Mouse (Mus musculus): ENCODE data around the gene Kif3c.
"Not testable (repeated sequence)": the region's sequence is repeated elsewhere in the genome, so short reads cannot be mapped to it uniquely, and the experiment has no call there.

The Kif3c gene

DNA sequence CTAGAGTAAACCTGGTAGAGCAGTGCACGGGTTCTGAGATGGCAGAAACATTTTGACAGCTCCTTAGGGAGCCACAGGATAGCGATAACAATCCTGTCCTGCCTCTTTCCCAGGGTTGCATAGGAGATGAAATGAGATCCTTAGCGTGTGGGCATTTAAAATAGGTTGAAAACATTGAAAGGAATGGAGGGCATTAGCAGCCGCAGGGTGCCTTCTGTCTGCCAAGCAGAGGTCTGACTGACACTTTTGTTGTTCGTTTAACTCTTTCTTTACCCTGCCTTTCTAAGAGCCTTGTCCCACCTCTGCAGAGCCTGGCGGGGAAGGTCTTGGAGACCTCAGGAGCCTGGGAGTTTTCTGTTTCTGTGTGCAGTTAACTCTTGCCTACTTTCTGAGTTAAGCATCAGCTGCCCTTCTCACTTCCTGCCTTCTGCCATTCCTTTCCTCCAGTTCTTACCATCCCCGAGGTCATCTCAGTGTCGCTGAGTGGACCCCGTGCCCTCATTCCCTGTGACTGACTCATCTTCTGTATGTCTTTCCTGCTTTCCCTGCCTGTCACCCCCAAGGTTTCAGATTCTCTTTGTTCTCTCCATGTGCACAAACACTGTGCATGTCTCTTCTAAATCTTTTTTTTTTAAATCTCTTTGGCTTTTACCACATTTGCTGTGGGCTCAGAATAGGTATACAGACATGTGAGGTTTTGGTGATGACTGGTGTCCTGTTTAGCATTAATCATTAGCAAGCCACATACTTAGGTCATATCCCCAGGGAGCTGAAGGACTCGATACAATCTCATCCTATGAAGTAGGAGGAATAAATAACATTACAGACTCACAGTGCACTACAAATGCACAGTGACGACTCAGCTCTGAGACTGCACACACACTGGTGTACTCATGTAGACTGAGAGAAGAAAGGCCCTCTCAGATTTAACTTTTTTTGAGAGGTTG, 6.3 kb downstream of the Kif3c start:
- DNase-seq (ENCODE audit: low spot score) = no peak

DNA sequence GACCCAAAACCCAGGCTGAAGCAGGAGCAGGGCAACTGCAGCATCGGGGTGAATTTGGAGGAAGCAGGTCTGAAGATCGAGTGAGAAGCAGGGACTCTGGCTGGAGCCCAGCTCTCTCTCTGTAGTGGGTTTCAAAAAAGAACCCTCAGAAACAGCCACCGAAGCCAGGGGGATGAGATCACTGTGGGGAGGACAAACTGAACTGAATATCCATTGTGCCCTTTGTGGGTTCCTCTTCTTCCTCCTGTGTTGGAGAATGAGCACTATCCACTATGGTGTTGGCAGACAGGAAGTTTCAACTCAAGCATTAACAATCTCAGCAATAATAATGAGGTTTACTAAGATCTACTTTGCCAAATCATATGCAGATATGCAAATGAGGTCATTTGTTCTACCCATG, 7.1 kb downstream of the Kif3c start:
- DNase-seq (ENCODE audit: low spot score) = no peak

DNA sequence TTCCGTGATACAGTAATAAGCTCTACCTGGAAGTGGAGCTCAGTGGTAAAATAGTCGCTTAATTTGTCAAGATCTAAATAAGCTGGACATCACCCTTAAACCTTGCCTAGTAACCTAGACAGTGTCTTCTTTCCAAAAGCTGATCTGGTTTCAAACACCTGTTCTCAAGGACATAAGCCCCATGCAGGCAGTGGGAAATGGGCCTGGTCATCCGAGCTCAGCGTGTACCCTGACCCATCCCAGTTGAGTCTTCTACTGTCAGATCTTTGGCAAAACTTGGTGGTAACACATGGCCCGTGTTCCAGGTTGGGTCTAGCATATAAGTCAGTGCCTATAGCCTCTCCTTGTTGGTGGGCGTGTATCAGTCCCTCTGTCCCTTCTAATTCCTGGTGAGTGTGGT, 8.6 kb downstream of the Kif3c start:
- DNase-seq (ENCODE audit: low spot score) = no peak

DNA sequence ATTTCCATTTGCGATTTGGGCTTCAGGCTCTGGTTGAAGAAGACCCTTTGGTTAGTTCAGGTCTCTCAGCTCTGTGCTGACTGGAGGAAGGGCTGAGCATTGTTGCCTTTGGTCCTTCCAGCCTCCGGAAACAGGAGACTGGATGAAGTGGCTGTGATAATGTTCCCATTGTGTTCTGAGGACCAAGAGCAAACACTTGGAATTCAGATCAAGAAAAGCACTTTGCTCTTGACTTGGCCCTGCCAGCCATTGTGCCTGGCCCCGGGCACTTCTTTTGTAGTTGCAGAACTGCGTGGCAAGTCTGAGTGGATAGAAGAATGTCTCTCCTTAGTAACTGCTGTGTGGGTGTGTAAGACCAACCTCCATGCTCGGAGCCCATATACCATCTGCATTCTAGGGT, 9.6 kb downstream of the Kif3c start:
- no peak for DNase-seq (ENCODE audit: low spot score)

DNA sequence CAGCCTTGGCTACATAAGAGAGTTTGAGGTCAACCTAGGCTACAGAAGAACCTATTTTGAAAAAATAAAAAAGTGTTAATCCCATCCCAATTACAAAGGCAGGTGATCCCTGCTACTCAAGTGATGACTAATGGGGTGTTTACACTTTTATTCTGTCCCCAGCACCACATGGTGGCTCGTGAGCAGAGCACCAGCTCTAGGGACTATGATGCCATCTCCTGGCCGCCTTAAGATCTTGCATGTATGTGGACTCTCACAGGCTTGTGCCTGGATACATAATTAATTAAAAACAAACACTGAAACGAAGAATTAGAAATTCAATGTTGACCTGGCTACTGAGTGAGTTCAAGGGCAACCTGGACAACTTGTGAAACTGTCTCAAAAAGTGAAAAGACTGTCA, 12.3 kb downstream of the Kif3c start:
- DNase-seq (ENCODE audit: low spot score) = no peak

DNA sequence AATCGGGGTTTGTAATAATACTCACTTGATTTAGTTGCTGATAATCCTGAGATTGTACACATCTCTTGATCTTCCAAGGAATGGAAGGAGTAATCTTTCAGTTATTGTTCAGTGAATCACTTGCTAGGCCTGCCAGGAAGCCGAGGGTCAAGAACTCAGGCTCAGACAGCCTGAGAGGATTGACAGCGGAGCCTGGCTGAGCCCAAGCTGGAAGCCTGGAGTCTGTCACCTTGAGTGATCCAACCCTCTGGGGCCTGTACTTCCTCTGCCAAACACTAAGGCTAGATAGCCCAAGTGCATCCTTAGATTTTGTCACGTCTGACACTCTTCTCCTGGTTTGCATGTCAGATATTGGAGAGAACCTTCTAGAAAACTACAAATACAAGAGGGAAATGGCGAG, 12.8 kb downstream of the Kif3c start:
- no peak for DNase-seq (ENCODE audit: low spot score)

DNA sequence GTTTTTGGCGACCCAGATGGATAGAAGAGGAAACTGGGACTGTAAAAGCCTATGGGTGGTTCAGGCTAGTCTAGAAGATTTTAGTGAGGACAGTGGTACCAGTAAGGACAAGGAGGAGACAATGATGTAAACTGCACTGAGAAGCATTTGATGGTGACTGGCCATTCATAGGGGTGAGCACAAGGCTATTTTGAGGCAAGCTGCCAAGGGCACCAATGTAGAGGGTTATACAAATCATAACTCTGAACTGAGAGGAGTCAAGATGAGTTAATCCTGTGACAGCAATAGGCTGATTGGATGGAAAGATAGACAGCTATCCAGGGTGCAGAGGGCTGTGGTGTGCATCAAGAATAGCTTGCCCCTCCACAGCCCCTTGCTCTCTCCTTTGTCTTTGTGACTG, 19.9 kb downstream of the Kif3c start:
- no peak for DNase-seq (ENCODE audit: low spot score)

DNA sequence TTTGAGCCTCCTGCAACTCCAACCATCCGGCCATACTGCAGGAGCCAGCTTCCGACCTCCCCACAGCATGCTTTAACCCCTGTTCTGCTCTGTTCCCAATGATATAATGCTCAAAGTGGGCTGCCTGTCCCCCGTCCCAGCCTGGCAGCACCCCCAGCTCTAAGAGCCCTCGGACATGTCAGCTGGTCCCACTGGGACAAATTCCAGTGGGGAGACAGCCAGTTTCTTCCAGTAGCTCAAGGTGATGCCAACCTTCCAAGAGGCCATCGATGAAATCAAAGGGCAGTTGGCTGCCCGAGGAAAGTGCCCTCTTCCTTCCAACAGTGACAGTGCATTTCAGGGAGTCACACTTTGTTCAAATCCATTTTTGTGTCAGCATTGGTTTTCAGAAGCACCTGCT, 20.3 kb downstream of the Kif3c start:
- no peak for DNase-seq (ENCODE audit: low spot score)

DNA sequence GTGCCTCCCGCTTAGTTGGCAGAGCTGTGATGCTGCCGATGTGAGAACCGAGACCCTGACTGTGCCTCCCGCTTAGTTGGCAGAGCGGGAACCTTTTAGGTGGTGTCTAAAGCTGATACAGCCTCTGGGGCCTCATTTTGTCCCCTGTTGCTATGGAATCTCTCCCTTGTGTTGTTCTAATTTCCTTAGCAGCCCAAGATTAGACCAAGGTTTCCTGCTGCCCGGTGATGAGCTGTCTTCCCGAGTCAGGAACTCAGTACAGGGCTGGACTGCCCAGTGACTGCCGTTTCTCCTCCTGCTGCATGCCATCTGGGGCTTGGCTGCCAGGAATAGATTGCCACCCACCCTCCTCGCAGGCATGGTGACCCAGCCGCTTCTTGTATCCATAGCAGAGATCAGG, 21.0 kb downstream of the Kif3c start:
- no peak for DNase-seq (ENCODE audit: low spot score)

DNA sequence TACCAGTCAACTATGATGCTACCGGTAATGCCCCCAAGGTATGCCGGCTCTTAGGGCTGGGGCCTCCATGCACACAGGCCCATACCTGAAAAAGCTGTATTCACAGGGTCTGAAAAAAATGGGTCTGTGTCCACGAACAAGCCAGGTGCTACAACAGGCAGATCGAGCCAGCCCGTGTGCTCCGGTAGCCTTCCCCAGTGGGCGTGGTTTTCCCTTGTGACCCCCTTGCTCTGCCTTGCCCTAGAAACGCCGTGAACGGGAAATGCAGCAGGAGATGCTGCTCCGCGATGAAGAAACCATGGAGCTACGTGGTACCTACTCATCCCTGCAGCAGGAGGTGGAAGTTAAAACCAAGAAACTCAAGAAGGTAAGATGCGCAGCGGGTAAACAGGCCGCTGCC, 23.0 kb downstream of the Kif3c start:
- no peak for DNase-seq (ENCODE audit: low spot score)

DNA sequence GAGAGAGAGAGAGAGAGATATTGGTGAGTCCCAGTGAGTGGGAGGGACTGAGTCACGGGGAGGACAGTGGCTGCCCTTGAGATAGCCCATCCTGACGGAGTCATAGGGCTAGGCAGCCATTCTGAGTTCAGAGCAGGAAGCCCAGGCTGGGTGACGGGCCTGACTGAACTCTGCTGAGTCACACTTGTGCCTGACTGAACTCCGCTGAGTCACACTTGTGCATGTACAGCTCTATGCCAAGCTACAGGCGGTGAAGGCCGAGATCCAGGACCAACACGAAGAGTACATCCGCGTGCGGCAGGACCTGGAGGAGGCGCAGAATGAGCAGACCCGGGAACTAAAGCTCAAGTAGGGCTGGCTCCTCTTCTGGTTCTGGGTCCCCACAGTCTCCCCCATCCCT, 24.5 kb downstream of the Kif3c start:
- no peak for DNase-seq (ENCODE audit: low spot score)

DNA sequence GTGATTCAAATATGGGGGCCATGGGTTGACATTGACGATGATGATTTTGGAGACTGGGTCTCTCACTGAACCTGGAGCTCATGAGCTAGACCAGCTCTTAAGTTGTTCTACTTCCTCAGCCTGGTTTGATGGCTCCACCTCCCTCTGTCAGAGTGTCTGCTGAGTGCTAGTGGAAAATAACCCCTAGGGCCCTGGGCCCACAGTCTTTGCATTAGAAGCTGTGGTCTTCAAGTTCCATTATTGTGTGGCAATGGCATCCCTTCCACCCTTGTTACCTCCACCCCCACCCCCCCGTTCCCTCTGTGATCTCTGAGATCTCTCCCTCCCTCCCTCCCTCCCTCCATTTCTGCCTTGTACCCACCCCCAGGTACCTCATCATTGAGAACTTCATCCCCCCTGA, 25.1 kb downstream of the Kif3c start:
- DNase-seq (ENCODE audit: low spot score) = no peak

DNA sequence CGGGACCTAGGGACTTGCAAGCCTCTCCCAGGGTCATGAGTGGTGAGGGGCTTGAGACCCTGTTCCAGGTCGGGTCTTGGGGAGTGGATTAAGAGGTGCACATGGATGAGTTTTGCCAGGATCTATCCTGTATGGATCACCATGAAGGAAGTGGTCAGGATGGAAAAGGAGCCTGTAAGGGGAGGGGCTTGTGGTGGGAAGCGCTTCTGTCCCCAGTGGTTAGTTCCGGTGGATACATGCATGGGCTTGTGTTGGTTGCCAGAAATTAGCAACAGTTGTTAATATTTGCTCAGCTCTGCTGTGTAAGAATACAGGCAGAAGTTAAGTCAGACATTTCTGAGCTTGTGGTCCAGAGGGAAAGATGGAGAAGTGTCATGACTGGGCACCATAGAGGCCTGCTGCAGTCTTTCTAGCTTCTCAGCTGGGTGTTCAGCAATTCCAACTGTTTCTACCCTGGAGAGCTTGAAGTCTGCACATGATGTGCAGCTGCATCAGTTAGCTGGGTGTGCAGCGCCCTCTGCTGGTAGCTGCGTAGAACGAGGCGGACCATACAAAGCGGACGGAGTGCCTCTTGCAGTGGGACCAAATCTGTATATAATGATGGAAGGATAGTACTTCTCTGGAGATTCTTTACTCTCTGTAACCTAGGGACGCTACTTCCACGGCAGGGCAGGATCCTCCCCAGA, 25.8 kb downstream of the Kif3c start:
- peak; percentile 50 for DNase-seq (ENCODE audit: low spot score)

DNA sequence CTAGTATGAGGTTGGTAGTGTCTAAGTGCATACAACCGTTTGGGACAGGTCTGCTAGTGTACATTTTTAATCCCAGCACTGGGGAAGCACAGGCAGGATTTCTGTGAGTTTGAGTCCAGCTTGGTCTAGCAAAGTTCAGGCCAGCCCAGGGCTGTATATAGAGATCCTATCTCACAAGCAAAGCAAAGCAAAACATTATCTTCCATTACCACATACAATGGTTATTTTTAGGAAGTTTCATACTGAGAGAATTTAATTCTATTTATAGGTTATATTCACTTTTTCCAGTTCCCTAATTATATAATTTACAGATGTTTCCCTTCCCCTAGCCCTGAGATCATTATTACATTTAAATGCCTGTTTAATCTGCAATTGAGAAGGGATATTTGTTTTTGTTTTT, 26.3 kb downstream of the Kif3c start:
- no peak for DNase-seq (ENCODE audit: low spot score)

DNA sequence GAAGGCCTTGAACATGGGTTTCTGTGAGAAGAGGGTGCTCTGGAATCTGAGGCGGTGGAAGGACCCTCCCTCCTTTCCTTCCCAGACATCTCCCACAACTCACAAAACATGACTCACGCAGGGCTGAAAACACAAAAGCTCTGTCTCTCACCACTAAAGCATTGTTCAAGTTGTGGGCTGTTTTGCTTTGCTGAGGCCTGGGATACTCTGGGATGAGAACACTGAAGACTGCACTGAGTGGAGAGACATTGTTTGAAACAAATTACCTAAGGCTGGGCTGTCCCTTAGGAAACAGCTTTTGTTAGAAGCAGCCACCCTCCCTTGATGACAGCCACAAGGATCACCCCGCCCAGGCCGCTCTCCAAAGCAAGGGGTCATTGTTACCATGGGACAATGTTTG, 28.2 kb downstream of the Kif3c start:
- DNase-seq (ENCODE audit: low spot score) = no peak

DNA sequence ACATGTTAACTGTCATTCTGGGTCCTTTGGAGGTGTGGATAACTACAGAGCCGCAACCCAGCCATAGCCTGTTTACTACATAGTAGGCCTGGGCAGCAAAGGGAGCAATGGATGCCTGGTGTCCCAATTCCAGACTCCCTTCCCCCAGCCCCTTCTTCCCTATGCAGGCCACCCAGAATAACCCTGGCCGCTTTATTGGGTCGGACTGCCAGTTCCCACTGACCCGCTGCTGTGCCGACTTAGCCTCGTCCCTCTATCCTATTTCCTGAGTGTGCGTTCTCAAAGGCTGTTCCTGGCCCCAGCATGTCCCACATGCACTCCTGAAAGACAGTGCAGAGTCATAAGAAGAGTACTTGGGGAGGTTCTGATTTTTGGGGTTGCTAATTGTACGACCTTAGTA, 32.0 kb downstream of the Kif3c start:
- no peak for DNase-seq (ENCODE audit: low spot score)

DNA sequence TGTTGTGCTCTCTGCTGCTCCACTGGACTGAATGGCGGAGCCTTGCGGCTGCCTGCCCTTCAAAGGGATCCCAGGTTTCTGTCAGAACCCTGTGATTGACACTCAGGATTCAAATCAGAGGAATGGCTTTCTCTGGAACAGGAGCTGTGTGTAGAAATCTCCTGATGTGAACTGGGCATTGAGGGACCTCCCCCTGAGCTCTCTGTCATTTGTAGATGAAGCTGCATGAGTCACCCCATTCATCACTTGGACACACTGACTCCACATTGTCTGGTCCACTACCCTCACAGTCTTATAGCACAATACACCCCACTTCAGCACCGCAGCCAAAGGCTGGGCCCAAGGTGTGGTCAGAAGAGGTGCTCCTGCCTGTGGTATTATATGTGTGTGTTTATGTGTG, 40.7 kb downstream of the Kif3c start:
- DNase-seq (ENCODE audit: low spot score) = not testable (repeated sequence)

DNA sequence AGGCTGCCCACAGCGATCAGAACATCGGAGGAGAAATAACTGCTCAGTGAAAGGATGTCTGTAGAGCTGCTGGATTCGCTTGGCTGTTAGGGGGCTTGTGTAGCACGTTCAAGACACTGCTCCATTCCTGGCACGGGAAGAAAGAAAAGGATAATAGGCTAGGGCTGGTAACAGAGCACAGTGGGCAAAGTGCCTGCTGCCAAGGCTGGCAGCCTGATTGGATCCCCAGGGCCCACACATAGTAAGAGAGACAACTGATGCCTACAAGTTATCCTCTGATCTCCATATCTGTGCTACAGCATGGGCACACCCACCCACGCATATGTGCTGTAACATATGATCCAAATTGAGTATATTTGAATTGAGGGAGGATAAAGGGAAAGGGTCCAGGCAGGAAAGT, 41.7 kb downstream of the Kif3c start:
- DNase-seq (ENCODE audit: low spot score) = no peak

DNA sequence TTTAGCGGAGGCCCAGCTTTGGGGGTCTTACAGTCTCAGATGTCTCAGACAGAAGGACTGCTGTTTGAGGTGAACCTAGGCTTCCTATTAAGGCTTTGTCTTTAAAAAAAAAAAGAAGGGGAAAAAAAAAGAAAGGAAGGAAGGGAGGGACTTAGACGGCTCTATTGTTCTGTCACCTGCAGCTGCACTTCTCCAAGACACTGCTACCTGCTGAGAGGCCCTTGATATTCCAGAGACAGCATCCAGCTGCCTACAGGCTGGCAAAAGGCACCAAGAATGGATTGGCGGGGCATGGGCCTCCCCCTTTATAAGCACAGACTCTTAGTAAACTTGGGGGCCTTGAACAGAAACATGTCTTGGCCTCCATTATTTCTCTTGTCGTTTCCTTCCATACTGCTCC, 50.0 kb downstream of the Kif3c start:
- DNase-seq (ENCODE audit: low spot score) = no peak

DNA sequence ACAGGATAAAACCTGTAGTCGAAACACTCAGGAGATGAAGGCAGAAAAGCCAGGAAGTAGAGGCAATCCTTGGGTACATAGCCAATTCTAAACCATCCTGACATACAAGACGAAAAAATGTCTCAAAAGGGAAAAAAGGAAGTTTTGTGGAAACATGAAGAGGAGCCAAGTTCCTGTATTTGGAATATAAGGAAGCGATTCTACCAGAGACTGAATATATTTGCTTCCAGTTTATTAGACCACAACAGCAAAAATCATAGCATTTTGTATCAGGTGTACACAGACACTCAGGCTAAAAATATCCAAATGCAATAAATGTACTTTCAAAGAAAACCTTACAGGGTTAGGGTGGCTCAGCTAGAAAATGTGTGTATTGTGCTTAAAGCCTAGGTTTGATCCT, 53.8 kb downstream of the Kif3c start:
- no peak for DNase-seq (ENCODE audit: low spot score)

DNA sequence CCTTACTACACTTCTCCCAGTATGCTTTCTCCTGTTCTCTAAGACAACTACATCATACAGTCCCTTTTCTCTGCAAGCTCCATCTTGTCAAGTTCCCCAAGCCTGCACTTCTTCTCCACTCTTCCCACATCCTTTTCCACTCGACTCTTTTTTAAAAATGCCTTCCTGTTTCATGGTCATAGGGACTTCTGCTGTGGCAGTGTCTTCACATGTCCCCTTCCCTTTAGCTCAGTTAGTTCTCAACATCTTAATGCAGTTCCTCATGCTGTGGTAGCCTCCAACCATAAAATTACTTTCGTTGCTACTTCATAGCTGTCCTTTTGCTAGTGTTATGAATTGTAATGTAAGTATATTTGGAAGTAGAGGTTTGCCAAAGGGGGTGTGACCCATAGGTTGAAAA, 55.6 kb downstream of the Kif3c start:
- no peak for DNase-seq (ENCODE audit: low spot score)

DNA sequence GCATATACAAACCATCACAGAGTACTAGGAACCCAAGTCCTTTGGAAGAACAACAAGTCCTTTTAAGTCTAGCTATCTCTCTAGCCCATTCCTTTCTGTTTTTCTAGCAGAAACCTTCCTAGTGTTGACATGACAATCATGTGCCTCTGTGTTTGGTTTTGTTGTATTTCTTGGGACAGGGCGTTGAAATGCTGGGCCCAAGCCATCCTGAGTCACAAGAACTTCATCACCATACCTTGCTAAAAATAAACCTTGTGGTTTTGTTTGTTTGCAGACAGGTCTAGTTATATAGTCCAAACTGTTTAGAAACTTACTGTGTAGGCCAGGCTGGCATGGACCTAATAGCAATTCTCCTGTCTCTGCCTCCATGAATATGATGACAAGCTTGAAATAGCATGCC, 57.9 kb downstream of the Kif3c start:
- no peak for DNase-seq (ENCODE audit: low spot score)

DNA sequence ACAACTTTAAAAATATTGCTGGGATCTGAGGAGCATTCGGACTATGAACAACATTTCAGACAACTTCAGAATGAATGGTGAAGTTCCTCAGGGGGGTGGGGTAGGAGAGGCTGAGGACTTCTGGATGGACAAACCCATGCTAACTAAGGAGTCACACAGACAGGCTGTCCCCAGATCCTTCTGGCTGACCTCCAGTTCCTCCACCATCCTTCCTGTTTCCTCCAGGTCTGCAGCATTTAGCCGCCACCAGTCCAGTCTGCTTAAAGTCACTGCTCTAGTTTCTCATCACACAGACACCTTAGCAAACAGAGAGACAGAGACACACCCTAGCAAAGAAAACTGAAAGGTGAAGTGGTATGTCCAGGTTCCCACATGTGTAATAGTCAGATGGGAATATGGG, 59.2 kb downstream of the Kif3c start:
- no peak for DNase-seq (ENCODE audit: low spot score)

All from yolk sac, embryonic 10.5 days (tissue).